Mouse (Mus musculus): ENCODE data around the gene AI481877.

GRCm38 (mm10) chr4:59047222-59047621 lies 91.6 kb downstream of the AI481877 start:
- TF ChIP-seq CTCF (conservative IDR thresholded peaks at IDR 0.05; ENCODE audit: insufficient read depth, insufficient read length, low read depth, low read length) (no peak), POLR2A (IDR thresholded peaks at IDR 0.05; ENCODE audit: low read depth, low read length) (no peak)
